Mouse (Mus musculus): ENCODE measurements around the gene Rabgap1l. TPM values are rescaled to one million over a fixed set of nuclear protein-coding genes. Genes with fewer than 3 reads are reported as not detected.

Rabgap1l gene
- total and polyA plus RNA-seq, 3 experiments = 12.9 to 325 (median 302) TPM

- DNase-seq (ENCODE audit: low spot score) (no peak), ATAC-seq (ENCODE audit: extremely low read depth, insufficient number of reproducible peaks, low FRiP score, poor library complexity, severe bottlenecking) (no peak)
- H3K36me3 ChIP-seq (replicated peaks) = peaks cover 2% of the 10 kb centered on the region
- no peak overlapping the region for H3K4me3 ChIP-seq (ENCODE audit: low read depth, low read length)
- peaks cover 31% of the 10 kb centered on the region for H3K4me1 ChIP-seq (ENCODE audit: insufficient read depth, low read depth, low read length)
- no peaks in the 10 kb centered on the region for H3K27me3 ChIP-seq (ENCODE audit: insufficient read depth, low read length)
- TF ChIP-seq POLR2AphosphoS5 (IDR thresholded peaks at IDR 0.05; ENCODE audit: insufficient replicate concordance, low read depth, low read length) = no peak
- no peak for TF ChIP-seq TAL1 (conservative IDR thresholded peaks at IDR 0.05; ENCODE audit: low read depth, low read length)
- no peak for TF ChIP-seq CTCF (IDR thresholded peaks at IDR 0.05; ENCODE audit: low read depth, low read length)
- no peak for TF ChIP-seq GATA1 (IDR thresholded peaks at IDR 0.05; ENCODE audit: borderline replicate concordance, low read length)
- no peaks in the 10 kb centered on the region for H3K9me3 ChIP-seq (replicated peaks)
Observed at GRCm38 (mm10) chr1:160271282-160271967, 521.6 kb downstream of the Rabgap1l start.

- Histone ChIP-seq H3K9me3 (replicated peaks) (no peaks in the 10 kb centered on the region), H3K4me3 (ENCODE audit: low read depth, low read length) (no peak overlapping the region), H3K36me3 (replicated peaks) (peaks cover 16% of the 10 kb centered on the region), H3K4me1 (ENCODE audit: insufficient read depth, low read depth, low read length) (peaks cover 36% of the 10 kb centered on the region), H3K27me3 (ENCODE audit: insufficient read depth, low read length) (no peaks in the 10 kb centered on the region)
- TF ChIP-seq TAL1 (conservative IDR thresholded peaks at IDR 0.05; ENCODE audit: low read depth, low read length) = no peak
- no peak for TF ChIP-seq GATA2 (IDR thresholded peaks at IDR 0.05; ENCODE audit: borderline replicate concordance, low read depth, low read length)
- no peak for TF ChIP-seq GATA1 (IDR thresholded peaks at IDR 0.05; ENCODE audit: borderline replicate concordance, low read length)
- no peak for TF ChIP-seq CTCF (IDR thresholded peaks at IDR 0.05; ENCODE audit: low read depth, low read length)
- TF ChIP-seq POLR2AphosphoS5 (IDR thresholded peaks at IDR 0.05; ENCODE audit: insufficient replicate concordance, low read depth, low read length) = no peak
- peak; percentile 28 for DNase-seq (ENCODE audit: low spot score)
- ATAC-seq (ENCODE audit: extremely low read depth, insufficient number of reproducible peaks, low FRiP score, poor library complexity, severe bottlenecking) = peak; percentile 94
Observed at GRCm38 (mm10) chr1:160268322-160268721, 524.7 kb downstream of the Rabgap1l start.

GRCm38 (mm10) chr1:160263630-160264346 is 529.2 kb downstream of the Rabgap1l start:
- H3K4me3 ChIP-seq (ENCODE audit: low read depth, low read length) = no peak overlapping the region
- H3K36me3 ChIP-seq (replicated peaks) = peaks cover 21% of the 10 kb centered on the region
- no peak for DNase-seq (ENCODE audit: low spot score)
- peaks cover 33% of the 10 kb centered on the region for H3K4me1 ChIP-seq (ENCODE audit: insufficient read depth, low read depth, low read length)
- H3K9me3 ChIP-seq (replicated peaks) = no peaks in the 10 kb centered on the region
- no peaks in the 10 kb centered on the region for H3K27me3 ChIP-seq (ENCODE audit: insufficient read depth, low read length)
- no peak for ATAC-seq (ENCODE audit: extremely low read depth, insufficient number of reproducible peaks, low FRiP score, poor library complexity, severe bottlenecking)
- TF ChIP-seq POLR2AphosphoS5 (IDR thresholded peaks at IDR 0.05; ENCODE audit: insufficient replicate concordance, low read depth, low read length) (no peak), TAL1 (conservative IDR thresholded peaks at IDR 0.05; ENCODE audit: low read depth, low read length) (no peak), GATA2 (IDR thresholded peaks at IDR 0.05; ENCODE audit: borderline replicate concordance, low read depth, low read length) (no peak), CTCF (IDR thresholded peaks at IDR 0.05; ENCODE audit: low read depth, low read length) (no peak), GATA1 (IDR thresholded peaks at IDR 0.05; ENCODE audit: borderline replicate concordance, low read length) (no peak)

- ATAC-seq (ENCODE audit: extremely low read depth, insufficient number of reproducible peaks, low FRiP score, poor library complexity, severe bottlenecking) = peak; percentile 28; the same call in 1 of the 2 replicates
- Histone ChIP-seq H3K4me1 (ENCODE audit: insufficient read depth, low read depth, low read length) (peaks cover 26% of the 10 kb centered on the region), H3K4me3 (ENCODE audit: low read depth, low read length) (no peak overlapping the region), H3K27me3 (ENCODE audit: insufficient read depth, low read length) (no peaks in the 10 kb centered on the region), H3K36me3 (replicated peaks) (peaks cover 21% of the 10 kb centered on the region), H3K9me3 (replicated peaks) (no peaks in the 10 kb centered on the region)
- no peak for TF ChIP-seq GATA2 (IDR thresholded peaks at IDR 0.05; ENCODE audit: borderline replicate concordance, low read depth, low read length)
- TF ChIP-seq CTCF (IDR thresholded peaks at IDR 0.05; ENCODE audit: low read depth, low read length) = no peak
- no peak for TF ChIP-seq GATA1 (IDR thresholded peaks at IDR 0.05; ENCODE audit: borderline replicate concordance, low read length)
- TF ChIP-seq TAL1 (conservative IDR thresholded peaks at IDR 0.05; ENCODE audit: low read depth, low read length) = no peak
- TF ChIP-seq POLR2AphosphoS5 (IDR thresholded peaks at IDR 0.05; ENCODE audit: insufficient replicate concordance, low read depth, low read length) = no peak
- no peak for DNase-seq (ENCODE audit: low spot score)
Observed at GRCm38 (mm10) chr1:160263053-160263452, 530.0 kb downstream of the Rabgap1l start.

GRCm38 (mm10) chr1:160262415-160262814 is 530.6 kb downstream of the Rabgap1l start:
- no peak for ATAC-seq (ENCODE audit: extremely low read depth, insufficient number of reproducible peaks, low FRiP score, poor library complexity, severe bottlenecking)
- no peaks in the 10 kb centered on the region for H3K27me3 ChIP-seq (ENCODE audit: insufficient read depth, low read length)

GRCm38 (mm10) chr1:160261849-160262248 is 531.2 kb downstream of the Rabgap1l start:
- peaks cover 21% of the 10 kb centered on the region for H3K4me1 ChIP-seq (ENCODE audit: insufficient read depth, low read depth, low read length)

More at GRCm38 (mm10) chr1:160262415-160262814, 530.6 kb downstream of the Rabgap1l start:
- no peaks in the 10 kb centered on the region for H3K9me3 ChIP-seq (replicated peaks)
- peaks cover 23% of the 10 kb centered on the region for H3K4me1 ChIP-seq (ENCODE audit: insufficient read depth, low read depth, low read length)
- TF ChIP-seq GATA2 (IDR thresholded peaks at IDR 0.05; ENCODE audit: borderline replicate concordance, low read depth, low read length) (no peak), POLR2AphosphoS5 (IDR thresholded peaks at IDR 0.05; ENCODE audit: insufficient replicate concordance, low read depth, low read length) (no peak), GATA1 (IDR thresholded peaks at IDR 0.05; ENCODE audit: borderline replicate concordance, low read length) (no peak), TAL1 (conservative IDR thresholded peaks at IDR 0.05; ENCODE audit: low read depth, low read length) (no peak), CTCF (IDR thresholded peaks at IDR 0.05; ENCODE audit: low read depth, low read length) (no peak)
- no peak overlapping the region for H3K4me3 ChIP-seq (ENCODE audit: low read depth, low read length)
- H3K36me3 ChIP-seq (replicated peaks) = peaks cover 21% of the 10 kb centered on the region
- DNase-seq (ENCODE audit: low spot score) = no peak

More at GRCm38 (mm10) chr1:160261849-160262248, 531.2 kb downstream of the Rabgap1l start:
- ATAC-seq (ENCODE audit: extremely low read depth, insufficient number of reproducible peaks, low FRiP score, poor library complexity, severe bottlenecking) (no peak), DNase-seq (ENCODE audit: low spot score) (no peak)
- H3K36me3 ChIP-seq (replicated peaks) = peaks cover 23% of the 10 kb centered on the region
- TF ChIP-seq GATA1 (IDR thresholded peaks at IDR 0.05; ENCODE audit: borderline replicate concordance, low read length) = no peak
- no peak for TF ChIP-seq GATA2 (IDR thresholded peaks at IDR 0.05; ENCODE audit: borderline replicate concordance, low read depth, low read length)
- TF ChIP-seq TAL1 (conservative IDR thresholded peaks at IDR 0.05; ENCODE audit: low read depth, low read length) = no peak
- no peaks in the 10 kb centered on the region for H3K27me3 ChIP-seq (ENCODE audit: insufficient read depth, low read length)
- H3K9me3 ChIP-seq (replicated peaks) = no peaks in the 10 kb centered on the region
- H3K4me3 ChIP-seq (ENCODE audit: low read depth, low read length) = no peak overlapping the region

Data from G1E (cell line).